Mouse (Mus musculus): ENCODE measurements at regions not wholly inside any gene's neighbourhood (a gene's known extent, or its start where the extent isn't known, plus 50 kb on each side); places are given as distances from the start of the nearest gene placed in this dataset.

- no peak for DNase-seq (ENCODE audit: low spot score in 2 of 2)
These were observed 87.5 kb upstream of the Klf6 start for GRCm38 (mm10) chr13:5773811-5774210.

- DNase-seq (ENCODE audit: low spot score in 2 of 2) = no peak
These were observed 82.7 kb upstream of the Klf6 start for GRCm38 (mm10) chr13:5778443-5779171.

GRCm38 (mm10) chr13:5779410-5779809 is 81.9 kb upstream of the Klf6 start:
- no peak for DNase-seq (ENCODE audit: low spot score in 2 of 2)

GRCm38 (mm10) chr13:5782540-5782939 is 78.7 kb upstream of the Klf6 start:
- no peak for DNase-seq (ENCODE audit: low spot score in 2 of 2)

GRCm38 (mm10) chr13:5787114-5787513 is 74.2 kb upstream of the Klf6 start:
- DNase-seq (ENCODE audit: low spot score in 2 of 2) = no peak

- DNase-seq (ENCODE audit: low spot score in 2 of 2) = no peak
These were observed 72.0 kb upstream of the Klf6 start for GRCm38 (mm10) chr13:5789302-5789701.

- no peak for DNase-seq (ENCODE audit: low spot score in 2 of 2)
These were observed 59.2 kb upstream of the Klf6 start for GRCm38 (mm10) chr13:5802079-5802478.

- no peak for DNase-seq (ENCODE audit: low spot score in 2 of 2)
These were observed 58.5 kb upstream of the Klf6 start for GRCm38 (mm10) chr13:5802826-5803225.

- DNase-seq (ENCODE audit: low spot score in 2 of 2) = no peak
These were observed 57.5 kb upstream of the Klf6 start for GRCm38 (mm10) chr13:5803540-5804380.

GRCm38 (mm10) chr13:5804381-5804941 is 56.8 kb upstream of the Klf6 start:
- DNase-seq (ENCODE audit: low spot score in 2 of 2) = no peak

- DNase-seq (ENCODE audit: low spot score in 2 of 2) = no peak
These were observed 52.9 kb upstream of the Klf6 start for GRCm38 (mm10) chr13:5808380-5808779.

Data from right cerebral cortex, postnatal 36 days (tissue).